In the genomic region with DNA sequence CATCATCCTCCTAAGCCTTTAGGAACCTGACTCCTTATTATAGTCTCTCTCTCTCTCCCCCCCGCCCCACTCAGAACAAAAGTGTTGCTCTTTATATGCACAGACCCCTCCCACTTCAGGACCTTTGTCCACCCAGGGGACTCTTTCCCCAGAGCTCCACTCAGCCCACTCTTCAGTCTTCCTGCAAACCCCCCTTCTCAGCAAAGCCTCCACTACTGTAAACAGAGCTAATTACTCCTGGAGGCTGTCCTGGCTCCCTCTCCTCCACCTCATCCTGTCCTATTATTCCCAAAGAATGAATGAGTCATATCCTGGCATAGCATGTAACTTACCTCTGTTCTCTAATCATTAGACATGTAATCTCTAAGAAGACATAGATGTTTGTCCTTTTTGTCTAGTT, we compare ENCODE assay signal across 12 mouse cellular contexts.
A peak's percentile ranks its signal among the peaks of the same experiment; 100 is the strongest.
DNase-seq lines count a peak whose midpoint lies in the region; ATAC-seq and TF ChIP-seq lines count a peak whose summit lies in the region.
"Had no signal": no experiment of that assay in that cellular context is flagged by ENCODE, and none has a peak within 500 bp of the region (broad histone marks: within the 10 kb centered on the region; RNA-seq: fewer than 3 reads in every experiment).

No protein-coding gene starts in this region.

- no peaks in the 10 kb centered on the region for H3K9me3 ChIP-seq in kidney, embryonic 14.5 days (ENCODE audit: control insufficient read depth, low read length)
- H3K9me3 ChIP-seq in lung, postnatal 0 days (ENCODE audit: low read length) = no peaks in the 10 kb centered on the region
- H3K9me3 ChIP-seq: hindbrain, embryonic 15.5 days had no signal

- no peaks in the 10 kb centered on the region for H3K27me3 ChIP-seq in kidney, embryonic 14.5 days (ENCODE audit: control insufficient read depth, insufficient read depth, low read length)
- H3K27me3 ChIP-seq in lung, postnatal 0 days (replicated peaks; ENCODE audit: insufficient read depth, low read length) = no peaks in the 10 kb centered on the region
- H3K27me3 ChIP-seq: hindbrain, embryonic 15.5 days had no signal

- H3K36me3 ChIP-seq in kidney, embryonic 14.5 days (ENCODE audit: control insufficient read depth, insufficient read depth, low read length) = no peaks in the 10 kb centered on the region
- no peaks in the 10 kb centered on the region for H3K36me3 ChIP-seq in lung, postnatal 0 days (ENCODE audit: insufficient read depth, low read length)
- H3K36me3 ChIP-seq: hindbrain, embryonic 15.5 days had no signal

- TF ChIP-seq EP300 in lung, postnatal 0 days (IDR thresholded peaks at IDR 0.05) = peak; percentile 75

- TF ChIP-seq CTCF in embryonic fibroblast, embryonic 13.5 days (IDR thresholded peaks at IDR 0.05; ENCODE audit: borderline replicate concordance, insufficient read depth, low read length) = no peak
- no peak for TF ChIP-seq CTCF in lung, postnatal 0 days (IDR thresholded peaks at IDR 0.05)

- TF ChIP-seq POLR2A in embryonic fibroblast, embryonic 13.5 days (IDR thresholded peaks at IDR 0.05; ENCODE audit: low read depth, low read length) = no peak

- WGBS in kidney, embryonic 14.5 days = 81% methylated on average over 1 of the region's 1 CpGs
- WGBS in lung, postnatal 0 days = 25% methylated on average over 1 of the region's 1 CpGs

- no peak overlapping the region for H3K9ac ChIP-seq in kidney, embryonic 14.5 days (ENCODE audit: low read depth, low read length)
- no peak overlapping the region for H3K9ac ChIP-seq in lung, postnatal 0 days (replicated peaks; ENCODE audit: low read depth)
- H3K9ac ChIP-seq: hindbrain, embryonic 15.5 days had no signal

- H3K4me3 ChIP-seq in kidney, embryonic 14.5 days (ENCODE audit: low read length) = no peak overlapping the region
- no peak overlapping the region for H3K4me3 ChIP-seq in embryonic fibroblast, embryonic 13.5 days (ENCODE audit: insufficient read depth, low read length)
- no peak overlapping the region for H3K4me3 ChIP-seq in lung, postnatal 0 days (ENCODE audit: low read depth, low read length)
- H3K4me3 ChIP-seq: hindbrain, embryonic 15.5 days had no signal

- 0 out of 2 replicates have a peak, but pooled peaks have one; percentile 32 for ATAC-seq in kidney, embryonic 14.5 days (ENCODE audit: low FRiP score, low TSS enrichment)
- peak; percentile 85 for ATAC-seq in lung, postnatal 0 days

- no peak overlapping the region for H3K4me2 ChIP-seq in kidney, embryonic 14.5 days (replicated peaks; ENCODE audit: low read depth, low read length)
- H3K4me2 ChIP-seq in lung, postnatal 0 days (replicated peaks; ENCODE audit: low read depth, low read length) = no peak overlapping the region
- H3K4me2 ChIP-seq: hindbrain, embryonic 15.5 days had no signal

- DNase-seq in kidney, adult 8-10 months = no peak
- peak; percentile 70 for DNase-seq in Muller cell, postnatal 12 days (ENCODE audit: inconsistent ontology term)
- peak; percentile 70 for DNase-seq in lung, postnatal 0 days (ENCODE audit: low spot score)
- DNase-seq in cerebellum, postnatal 25 days = no peak
- no peak for DNase-seq in right cerebral cortex, postnatal 10 days (ENCODE audit: low spot score in 2 of 2)
- DNase-seq: cerebellum, adult 9-11 months; gastrocnemius, postnatal 10 days; left cerebral cortex, postnatal 4 days had no signal

- H3K27ac ChIP-seq in kidney, embryonic 14.5 days (ENCODE audit: low read depth, low read length) = no peak overlapping the region
- H3K27ac ChIP-seq in embryonic fibroblast, embryonic 13.5 days (ENCODE audit: insufficient read depth, low read length) = 0 out of 2 replicates have a peak overlapping the region, but pooled peaks have one; percentile 42
- 0 out of 2 replicates have a peak overlapping the region, but pooled peaks have one; percentile 54 for H3K27ac ChIP-seq in lung, postnatal 0 days (ENCODE audit: low read length)
- H3K27ac ChIP-seq: hindbrain, embryonic 15.5 days; macrophage had no signal

- no peaks in the 10 kb centered on the region for H3K4me1 ChIP-seq in kidney, embryonic 14.5 days (ENCODE audit: control insufficient read depth, insufficient read depth, low read length)
- peaks cover 10% of the 10 kb centered on the region; the same call in 1 of the 2 replicates for H3K4me1 ChIP-seq in embryonic fibroblast, embryonic 13.5 days (ENCODE audit: control insufficient read depth, insufficient read depth, low read length)
- H3K4me1 ChIP-seq in lung, postnatal 0 days (ENCODE audit: insufficient read depth, low read depth, low read length) = no peaks in the 10 kb centered on the region
- H3K4me1 ChIP-seq: hindbrain, embryonic 15.5 days had no signal

Comparison
In these comparisons a context has a peak if more than half of its experiments do, and no peak if none do; other contexts are left out.
1. DNase-seq: peak in Muller cell, postnatal 12 days (single experiment) and lung, postnatal 0 days (single experiment); none in kidney, adult 8-10 months (0 of 2), cerebellum, postnatal 25 days (0 of 2) and right cerebral cortex, postnatal 10 days (0 of 2).